Mouse (Mus musculus) lung, postnatal 25 days (tissue): Measurements from ENCODE around the gene Snrpd3.
A peak's percentile ranks its signal among the peaks of the same experiment; 100 is the strongest.
"Not testable (repeated sequence)": the region's sequence is repeated elsewhere in the genome, so short reads cannot be mapped to it uniquely, and the experiment has no call there.

Source experiments
- DNase-seq: peaks from one replicate; pipeline ENCODE4 v3.0.0; 2022; ENCODE audit warnings: low spot score

Gene Snrpd3

GRCm38 (mm10) chr10:75501641-75502040 lies 15.7 kb upstream of the Snrpd3 start:
- no peak for DNase-seq

- DNase-seq, result no peak
Measured at GRCm38 (mm10) chr10:75503692-75504091, 13.7 kb upstream of the Snrpd3 start.

- peak; percentile 42 for DNase-seq
Measured at GRCm38 (mm10) chr10:75504234-75505129, 12.9 kb upstream of the Snrpd3 start.

DNA sequence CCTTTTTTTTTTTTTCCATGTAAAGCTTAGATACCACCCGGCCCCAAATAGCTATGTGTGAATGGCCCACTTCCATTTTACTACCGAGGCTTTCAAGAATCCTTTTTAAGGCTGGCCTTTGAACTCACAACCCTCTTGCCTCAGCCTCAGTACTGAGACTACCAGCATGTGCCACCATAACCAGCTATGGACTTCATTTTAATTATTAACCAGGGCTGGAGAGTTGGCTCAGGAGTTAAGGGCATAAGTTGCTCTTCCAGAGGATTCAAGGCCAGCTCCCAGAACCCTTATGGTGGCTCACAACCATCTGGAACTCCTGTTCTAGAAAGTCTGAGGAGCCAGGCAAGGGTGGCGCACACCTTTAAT lies 12.2 kb upstream of the Snrpd3 start:
- DNase-seq, result no peak

DNA sequence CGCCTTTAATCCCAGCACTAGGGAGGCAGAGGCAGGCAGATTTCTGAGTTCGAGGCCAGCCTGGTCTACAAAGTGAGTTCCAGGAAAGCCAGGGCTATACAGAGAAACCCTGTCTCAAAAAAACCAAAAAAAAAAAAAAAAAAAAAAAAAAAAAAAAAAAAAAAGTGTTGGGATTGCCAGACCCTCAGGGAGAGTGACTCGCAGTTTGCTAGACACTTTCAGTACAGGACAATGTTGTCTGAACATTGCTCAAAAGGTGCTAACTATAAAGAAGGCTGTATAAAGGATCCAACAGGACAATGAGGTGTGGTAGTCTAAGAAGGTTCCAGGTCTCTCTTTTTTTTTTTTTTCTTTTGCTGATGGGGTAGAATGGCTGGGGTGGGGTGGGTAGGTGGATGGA lies 11.4 kb upstream of the Snrpd3 start:
- DNase-seq, result not testable (repeated sequence)

GRCm38 (mm10) chr10:75510446-75510845 lies 6.9 kb upstream of the Snrpd3 start:
- DNase-seq, result no peak

GRCm38 (mm10) chr10:75511060-75511459 lies 6.3 kb upstream of the Snrpd3 start:
- DNase-seq, result no peak

- DNase-seq, result no peak
Measured at GRCm38 (mm10) chr10:75511897-75512296, 5.5 kb upstream of the Snrpd3 start.

DNA sequence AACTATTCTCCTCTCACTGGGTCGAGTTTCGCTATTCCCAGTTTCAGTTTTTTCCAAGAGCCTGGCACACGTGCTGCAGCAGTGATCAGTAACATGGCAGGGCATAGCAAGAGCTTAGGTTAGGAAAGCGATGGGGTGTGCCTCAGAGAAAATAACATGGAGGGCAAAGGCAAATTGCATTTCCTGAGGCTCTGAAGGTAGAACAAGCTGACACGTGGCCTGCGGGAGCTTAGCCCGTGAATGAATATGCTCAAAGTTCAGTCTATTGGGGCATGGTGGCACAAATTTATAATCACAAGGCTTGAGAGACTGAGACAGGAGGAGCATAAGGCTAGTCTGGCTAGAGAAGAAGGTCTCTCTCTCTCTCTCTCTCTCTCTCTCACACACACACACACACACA lies 4.6 kb upstream of the Snrpd3 start:
- DNase-seq, result no peak

- no peak for DNase-seq
Measured at GRCm38 (mm10) chr10:75513306-75514067, 3.9 kb upstream of the Snrpd3 start.

DNA sequence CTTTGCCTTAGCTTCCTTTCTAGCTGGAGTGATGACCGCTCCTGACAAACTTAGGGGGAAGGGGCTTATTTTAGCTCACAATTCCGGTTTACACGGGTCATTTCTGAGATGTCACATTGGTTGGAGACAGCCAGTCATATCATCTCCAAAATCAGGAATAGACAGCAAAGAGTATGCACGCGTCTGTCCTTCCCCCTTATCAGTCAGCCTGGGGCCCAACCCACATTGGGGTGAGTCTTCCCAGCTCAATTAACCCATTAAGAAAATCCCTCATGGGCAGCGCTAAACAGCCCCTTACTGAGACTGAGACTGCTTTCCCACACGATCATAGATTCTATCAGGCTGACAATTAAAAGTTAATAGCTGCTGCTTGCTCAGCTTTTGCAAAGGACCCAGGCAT lies 3.0 kb upstream of the Snrpd3 start:
- DNase-seq, result no peak

DNA sequence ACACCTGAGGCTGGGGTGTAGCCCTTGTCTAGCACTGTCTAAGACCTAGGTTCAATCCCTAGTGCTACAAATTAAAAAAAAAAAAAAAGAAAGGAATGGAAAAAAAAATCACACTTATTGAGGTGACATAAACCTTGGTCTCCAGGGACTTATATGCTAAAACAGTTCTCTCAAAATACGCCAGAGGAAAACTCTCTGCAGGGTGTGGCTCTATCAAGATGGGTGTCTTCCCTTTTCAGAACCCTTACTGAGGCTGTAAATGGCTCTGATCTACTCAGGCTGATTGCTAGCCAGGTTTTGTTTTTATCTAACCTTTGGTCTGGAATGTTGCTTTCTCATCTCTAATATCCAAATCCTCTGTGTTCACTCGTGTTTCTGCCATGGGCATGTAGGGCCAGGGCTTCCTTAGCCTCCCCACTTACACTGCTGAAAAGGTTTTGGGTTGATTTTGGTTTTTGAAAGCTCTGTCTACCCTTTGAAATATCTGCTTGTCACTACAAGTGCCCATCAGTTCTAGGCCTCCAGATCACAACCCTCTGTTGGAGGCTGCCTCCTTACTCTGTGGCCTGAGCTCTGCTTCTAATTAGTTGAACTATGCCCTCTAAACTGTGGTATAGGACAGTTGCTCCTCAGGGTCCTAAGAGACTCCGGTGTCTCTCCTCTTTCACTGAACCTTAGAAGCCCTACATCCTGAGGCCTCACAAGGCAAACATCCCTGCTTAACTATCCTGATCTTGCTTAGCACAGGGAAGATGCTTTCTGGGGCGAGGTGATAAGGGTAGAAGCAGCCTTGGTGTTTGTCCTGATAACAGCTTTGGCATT lies 1.9 kb upstream of the Snrpd3 start:
- no peak for DNase-seq

DNA sequence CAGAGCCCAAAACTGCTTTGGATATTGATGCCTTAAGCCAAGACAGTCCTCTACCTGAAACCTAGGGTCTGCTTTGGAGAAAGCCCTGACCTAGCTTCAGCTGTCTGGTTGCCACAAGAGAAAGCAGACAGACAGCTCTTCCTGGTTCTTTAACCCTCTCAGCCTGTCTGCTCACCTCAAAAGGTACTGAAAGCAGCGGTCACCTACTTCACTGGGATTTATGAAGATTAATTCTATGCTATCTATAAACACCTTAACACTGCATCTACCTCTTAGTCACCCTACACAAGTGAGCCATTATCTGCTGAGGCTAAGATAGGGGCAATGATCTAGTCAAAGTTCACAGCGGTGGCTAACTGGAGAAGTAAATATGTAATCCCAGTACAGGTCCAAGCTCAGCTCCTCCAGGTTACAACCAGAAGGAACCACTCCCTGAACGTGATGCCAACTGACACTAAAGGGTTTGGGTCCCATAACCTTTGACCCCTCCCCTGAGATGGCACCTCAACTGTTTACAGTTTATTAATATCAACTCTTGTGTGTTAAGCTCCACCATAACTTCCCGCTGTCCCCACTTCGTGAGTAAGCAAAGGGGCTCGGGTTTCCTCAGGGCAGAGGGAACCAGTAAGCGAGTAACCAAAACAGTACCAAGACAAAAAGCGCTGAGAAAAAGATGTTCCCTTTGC lies 1.2 kb upstream of the Snrpd3 start:
- no peak for DNase-seq

- DNase-seq, result no peak
Measured at GRCm38 (mm10) chr10:75516724-75517072, 653 bp upstream of the Snrpd3 start.

GRCm38 (mm10) chr10:75517758-75518143 lies 400 bp downstream of the Snrpd3 start, which contains the start of gene Gucd1:
TSS of gene Gucd1 (minus strand) at chr10:75517972.
- DNase-seq, result peak; percentile 97

DNA sequence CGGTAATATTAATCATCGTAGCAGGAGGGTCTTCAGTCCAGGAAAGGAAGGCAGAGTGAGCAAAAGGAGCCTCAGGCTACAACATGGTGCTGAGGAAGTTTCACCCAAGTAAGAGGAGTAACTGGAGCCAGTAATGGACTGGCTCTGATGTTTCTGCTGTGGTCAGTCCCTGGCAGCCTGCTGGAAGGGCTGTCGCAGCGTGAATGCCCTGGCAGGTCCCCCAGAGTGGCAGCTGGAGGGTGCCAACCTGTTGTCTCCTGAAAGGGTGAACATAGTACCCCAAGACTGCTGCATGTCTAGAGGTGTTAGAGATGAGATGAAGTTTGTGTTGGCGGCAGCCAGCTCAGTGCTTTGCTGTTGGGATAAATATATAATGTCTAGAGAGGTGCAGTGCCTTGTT lies 3.2 kb downstream of the Snrpd3 start:
- no peak for DNase-seq

GRCm38 (mm10) chr10:75521643-75522042 lies 4.3 kb downstream of the Snrpd3 start:
- no peak for DNase-seq

DNA sequence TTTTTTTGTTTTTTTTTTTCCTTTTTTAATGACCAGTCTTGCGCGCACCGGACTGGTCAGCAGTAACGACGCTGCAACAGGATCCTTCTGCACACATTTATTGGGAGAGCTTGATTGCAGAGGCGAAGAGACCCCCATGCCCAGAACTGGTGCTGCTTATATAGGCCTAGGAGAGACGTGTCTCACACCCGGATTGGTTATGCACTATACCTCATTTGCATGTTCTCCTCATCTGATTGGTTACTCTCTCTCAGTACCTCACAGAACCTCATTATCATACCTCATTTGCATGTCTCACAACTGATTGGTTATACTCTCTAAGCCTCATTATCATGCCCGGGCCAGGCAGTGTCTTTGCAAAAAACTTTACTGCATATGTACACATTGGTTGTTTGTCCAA lies 8.1 kb downstream of the Snrpd3 start:
- DNase-seq, result not testable (repeated sequence)

GRCm38 (mm10) chr10:75530322-75530721 lies 13.0 kb downstream of the Snrpd3 start:
- DNase-seq, result no peak

GRCm38 (mm10) chr10:75531532-75532090 lies 14.3 kb downstream of the Snrpd3 start:
- no peak for DNase-seq

DNA sequence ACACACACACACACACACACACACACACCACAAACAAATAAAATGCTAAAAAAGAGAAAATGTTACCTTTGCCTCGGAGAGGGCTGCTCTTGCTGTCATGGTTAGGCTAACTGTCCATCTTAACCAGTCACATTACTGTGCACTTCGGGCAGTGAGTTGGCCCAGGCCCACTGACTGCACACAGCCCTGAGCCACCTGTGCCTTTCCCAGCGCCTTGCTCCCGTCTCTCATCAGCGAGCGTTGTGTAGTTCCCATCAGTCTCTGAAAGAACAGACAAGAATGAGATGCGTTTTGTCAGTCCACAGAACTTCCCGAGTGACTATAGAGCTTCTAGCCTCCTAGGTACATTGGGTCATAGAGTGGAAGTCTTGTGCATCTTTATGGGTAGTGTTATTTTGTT lies 16.9 kb downstream of the Snrpd3 start:
- DNase-seq, result no peak

DNA sequence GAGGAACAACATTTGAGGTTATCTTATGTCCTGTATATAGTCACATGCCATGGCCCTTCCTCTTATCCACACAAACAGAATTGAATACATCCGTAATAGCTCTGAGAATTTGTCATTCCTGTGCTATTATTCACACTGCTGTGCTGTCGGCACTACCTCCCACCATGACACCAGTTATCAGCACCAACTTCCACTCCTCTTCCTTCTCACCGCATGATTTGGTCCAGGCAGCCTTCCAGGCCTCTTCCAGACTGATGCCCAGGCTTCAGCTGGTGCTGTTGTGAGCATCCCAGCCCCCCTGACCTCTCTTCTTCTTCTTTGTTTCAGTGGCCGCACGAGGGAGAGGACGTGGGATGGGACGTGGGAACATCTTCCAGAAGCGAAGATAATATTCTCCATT lies 17.6 kb downstream of the Snrpd3 start:
- no peak for DNase-seq
